Mouse (Mus musculus) brain, embryonic 14.5 days (tissue): ENCODE results near the gene Gm15293.
"Not testable (repeated sequence)": the region's sequence is repeated elsewhere in the genome, so short reads cannot be mapped to it uniquely, and the experiment has no call there.

Source experiments
- CTCF ChIP-seq: fragments of 200-500 bp; IDR thresholded peaks from 2 replicates; pipeline ENCODE4 v1.5.1; 2012; ENCODE audit warnings: inconsistent platforms, mild to moderate bottlenecking, moderate library complexity, borderline replicate concordance; ENCODE audit not compliant: insufficient read depth, insufficient read length; ENCODE audit errors: extremely low read depth
- POLR2A ChIP-seq: fragments of 200-500 bp; IDR thresholded peaks from 2 replicates; pipeline ENCODE4 v1.6.1; 2012; ENCODE audit warnings: mild to moderate bottlenecking, inconsistent platforms, borderline replicate concordance; ENCODE audit not compliant: poor library complexity, insufficient read depth, insufficient read length, severe bottlenecking; ENCODE audit errors: extremely low read depth

- TF ChIP-seq CTCF, POLR2A: not testable (repeated sequence)
Observed at GRCm38 (mm10) chr8:21191314-21191713, 10.0 kb upstream of the Gm15293 start, which contains the start of gene Defa31.
